Mouse (Mus musculus): Measurements from ENCODE around the gene Olfr458.
"Not testable (repeated sequence)": the region's sequence is repeated elsewhere in the genome, so short reads cannot be mapped to it uniquely, and the experiment has no call there.

The Olfr458 gene

GRCm38 (mm10) chr6:42465096-42465495, at the start of gene Olfr458:
Olfr458 (minus strand) TSS chr6:42465196.
- DNase-seq: no peak

GRCm38 (mm10) chr6:42513461-42513860, 48.5 kb upstream of the Olfr458 start:
- no peak for DNase-seq

GRCm38 (mm10) chr6:42509311-42509710, 44.3 kb upstream of the Olfr458 start:
- DNase-seq: no peak

GRCm38 (mm10) chr6:42503478-42503877, 38.5 kb upstream of the Olfr458 start:
- no peak for DNase-seq

GRCm38 (mm10) chr6:42489731-42490130, 24.7 kb upstream of the Olfr458 start:
- no peak for DNase-seq

GRCm38 (mm10) chr6:42487114-42487513, 22.1 kb upstream of the Olfr458 start, which contains the start of gene Olfr456:
Olfr456 (minus strand) TSS chr6:42487214.
- DNase-seq: no peak

GRCm38 (mm10) chr6:42484633-42485032, 19.6 kb upstream of the Olfr458 start:
- DNase-seq: no peak

- DNase-seq: no peak
Measured at GRCm38 (mm10) chr6:42476235-42476634, 11.2 kb upstream of the Olfr458 start, which contains the start of gene Olfr457. Olfr457 (minus strand) TSS chr6:42476335.

- not testable (repeated sequence) for DNase-seq
Measured at GRCm38 (mm10) chr6:42471298-42471697, 6.3 kb upstream of the Olfr458 start.

GRCm38 (mm10) chr6:42470542-42470941, 5.5 kb upstream of the Olfr458 start:
- DNase-seq: no peak

- DNase-seq: no peak
Measured at GRCm38 (mm10) chr6:42447381-42447780, 17.6 kb downstream of the Olfr458 start.

GRCm38 (mm10) chr6:42444491-42444890, 20.5 kb downstream of the Olfr458 start:
- DNase-seq: no peak

GRCm38 (mm10) chr6:42441395-42441794, 23.6 kb downstream of the Olfr458 start:
- DNase-seq: no peak

GRCm38 (mm10) chr6:42435490-42435889, 29.5 kb downstream of the Olfr458 start:
- DNase-seq: no peak

GRCm38 (mm10) chr6:42434446-42434845, 30.6 kb downstream of the Olfr458 start, which contains the start of gene Tas2r126:
Tas2r126 (plus strand) TSS chr6:42434535.
- no peak for DNase-seq

- DNase-seq: no peak
Measured at GRCm38 (mm10) chr6:42433554-42433953, 31.4 kb downstream of the Olfr458 start.

GRCm38 (mm10) chr6:42426337-42426736, 38.7 kb downstream of the Olfr458 start:
- DNase-seq: no peak

- no peak for DNase-seq
Measured at GRCm38 (mm10) chr6:42424472-42424871, 40.5 kb downstream of the Olfr458 start.

- DNase-seq: no peak
Measured at GRCm38 (mm10) chr6:42421439-42421838, 43.6 kb downstream of the Olfr458 start.

- DNase-seq: no peak
Measured at GRCm38 (mm10) chr6:42419443-42419842, 45.6 kb downstream of the Olfr458 start.
